Mouse (Mus musculus) thymus, adult 2 months (tissue): Measurements from ENCODE around the gene Scaf11. TPM values are rescaled to one million over a fixed set of nuclear protein-coding genes. Genes with fewer than 3 reads are reported as not detected.

Source experiments
- DNase-seq: peaks from one replicate; pipeline ENCODE4 v3.0.0; 2021
- H3K27ac ChIP-seq: fragments of 200-500 bp; 2 replicates; pipeline ENCODE4 v1.5.1; 2012; ENCODE audit warnings: low read length, control low read depth; ENCODE audit not compliant: control insufficient read depth, insufficient read depth
- H3K27me3 ChIP-seq: fragments of 200-500 bp; 2 replicates; pipeline ENCODE4 v1.6.1; 2012; ENCODE audit warnings: mild to moderate bottlenecking, low read length, moderate library complexity, mixed read lengths; ENCODE audit not compliant: control insufficient read depth, insufficient read depth
- H3K36me3 ChIP-seq: fragments of 200-500 bp; 2 replicates; pipeline ENCODE4 v1.6.1; 2012; ENCODE audit warnings: mild to moderate bottlenecking, low read length, moderate library complexity; ENCODE audit not compliant: control insufficient read depth, insufficient read depth
- H3K4me1 ChIP-seq: fragments of 200-500 bp; replicated peaks from 2 replicates; pipeline ENCODE4 v1.6.1; 2012; ENCODE audit warnings: low read length; ENCODE audit not compliant: control insufficient read depth, insufficient read depth
- H3K4me3 ChIP-seq: fragments of 200-500 bp; 2 replicates; pipeline ENCODE4 v1.5.1; 2012; ENCODE audit warnings: mild to moderate bottlenecking, low read length, control low read depth, moderate library complexity; ENCODE audit not compliant: control insufficient read depth, insufficient read depth
- CTCF ChIP-seq: fragments of 200-500 bp; IDR thresholded peaks from 2 replicates; pipeline ENCODE4 v1.5.1; 2012; ENCODE audit warnings: mild to moderate bottlenecking, control low read depth, low read length, moderate library complexity, borderline replicate concordance; ENCODE audit not compliant: control insufficient read depth, poor library complexity, insufficient read depth; ENCODE audit errors: extremely low read depth
- POLR2A ChIP-seq: fragments of 200-500 bp; IDR thresholded peaks from 2 replicates; pipeline ENCODE4 v1.6.1; 2012; ENCODE audit warnings: mild to moderate bottlenecking, low read length, control low read depth, moderate library complexity; ENCODE audit not compliant: control insufficient read depth, poor library complexity, insufficient read depth; ENCODE audit errors: extremely low read depth
- WGBS: fragments of 180-500 bp; shearing (Covaris S2); methylation state at CpG from one replicate; pipeline ENCODE4 v1.1.7; 2018; 5-methylcytosine and 5-hydroxymethylcytosine counted together
- polyA plus RNA-seq: library from polyadenylated mRNA; depleted of rRNA; stranded (reverse); fragments of >200 nt; gene quantifications from 2 replicates; pipeline ENCODE4 v1.2.3, GENCODE M21; 2012

Gene Scaf11
- polyA plus RNA-seq, 1 experiment = 32.4 TPM

DNA sequence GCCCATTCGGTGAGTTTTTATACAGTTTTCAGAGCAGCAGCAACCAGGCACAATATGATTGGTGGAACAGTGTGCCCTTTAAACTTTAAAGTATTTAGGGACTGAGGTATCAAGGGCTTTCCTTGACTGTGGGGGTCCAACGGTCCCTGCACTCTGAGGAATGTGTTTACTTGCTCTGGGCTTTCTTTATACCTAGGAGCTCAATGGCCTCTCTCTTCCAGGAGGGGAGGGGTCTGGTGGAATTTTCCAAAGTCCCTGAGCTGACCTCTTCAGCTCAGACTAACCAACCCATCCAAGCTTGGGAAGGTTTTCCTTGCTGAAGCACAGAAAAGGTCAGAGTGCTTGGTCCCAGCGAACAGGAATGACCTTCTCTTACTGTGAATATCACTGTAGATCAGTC lies 30.8 kb upstream of the Scaf11 start:
- no peaks in the 10 kb centered on the region for H3K27me3 ChIP-seq
- no peak overlapping the region for H3K27ac ChIP-seq
- H3K4me3 ChIP-seq = no peak overlapping the region
- 80% methylated on average over 3 of the region's 3 CpGs for WGBS
- TF ChIP-seq POLR2A = no peak
- TF ChIP-seq CTCF = no peak
- no peaks in the 10 kb centered on the region for H3K36me3 ChIP-seq
- H3K4me1 ChIP-seq = no peaks in the 10 kb centered on the region
- DNase-seq = no peak

DNA sequence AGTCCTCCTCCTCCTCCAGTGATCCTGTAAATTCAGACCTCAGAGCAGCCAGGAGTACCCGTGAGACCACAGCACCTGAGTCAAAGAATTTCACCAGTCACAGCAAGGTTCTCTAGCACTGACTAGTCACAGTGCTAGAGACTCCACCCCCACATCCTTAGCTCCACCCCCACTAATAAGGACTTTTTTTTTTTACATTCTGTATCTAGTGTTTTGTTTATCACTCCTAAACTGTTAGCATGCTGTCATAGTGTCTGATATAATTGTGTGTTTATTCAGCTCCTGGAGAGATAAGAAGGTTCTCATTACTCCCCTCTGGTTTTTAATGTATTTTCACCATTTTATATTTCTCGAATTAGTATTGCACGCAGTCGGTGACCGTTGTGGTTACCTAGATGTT lies 29.5 kb upstream of the Scaf11 start:
- 91% methylated on average over 5 of the region's 5 CpGs for WGBS
- Histone ChIP-seq H3K36me3 (no peaks in the 10 kb centered on the region), H3K4me1 (no peaks in the 10 kb centered on the region), H3K27me3 (no peaks in the 10 kb centered on the region), H3K27ac (no peak overlapping the region), H3K4me3 (no peak overlapping the region)
- no peak for TF ChIP-seq POLR2A
- no peak for DNase-seq

DNA sequence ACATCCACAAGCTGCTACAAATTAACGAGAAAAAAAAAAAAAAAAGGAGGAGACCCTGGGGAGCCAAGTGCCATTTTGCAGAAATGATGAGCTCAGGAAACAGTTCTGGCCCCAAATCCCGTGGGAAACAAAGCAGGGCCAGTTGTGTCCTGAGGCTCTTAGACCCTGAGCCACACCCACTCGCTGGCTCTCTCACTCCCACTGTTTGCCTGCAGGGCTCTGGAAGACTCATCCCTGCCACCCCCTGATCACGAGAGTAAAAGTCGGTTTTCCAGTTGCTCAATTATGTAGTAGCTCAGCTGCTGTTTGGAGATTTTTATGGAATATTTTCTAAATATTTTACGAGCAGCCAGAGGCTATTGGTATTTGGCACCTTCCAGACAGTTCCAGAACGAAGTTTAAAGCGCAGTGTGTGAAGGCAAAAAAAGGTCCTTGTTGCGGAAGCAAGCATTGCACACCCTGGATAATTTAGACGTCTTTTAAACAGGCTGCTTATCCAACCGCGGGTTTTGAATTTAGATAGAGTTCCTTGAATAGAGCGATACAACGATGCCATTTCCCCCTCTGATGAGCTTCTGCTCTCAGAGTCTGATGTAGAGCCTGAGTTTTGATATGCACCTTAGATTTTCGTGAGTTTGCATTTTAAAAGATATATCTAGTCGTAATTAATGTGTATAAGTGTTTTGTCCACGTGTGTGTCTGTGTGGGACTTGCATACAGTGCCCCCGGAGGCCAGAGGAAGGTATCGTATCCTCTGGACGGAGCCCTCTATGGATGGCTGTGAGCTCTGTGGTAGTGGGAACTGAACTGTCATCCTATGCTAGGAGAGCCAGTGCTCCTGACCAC lies 28.5 kb upstream of the Scaf11 start:
- DNase-seq = peak; percentile 37
- WGBS = 53% methylated on average over 20 of the region's 20 CpGs

DNA sequence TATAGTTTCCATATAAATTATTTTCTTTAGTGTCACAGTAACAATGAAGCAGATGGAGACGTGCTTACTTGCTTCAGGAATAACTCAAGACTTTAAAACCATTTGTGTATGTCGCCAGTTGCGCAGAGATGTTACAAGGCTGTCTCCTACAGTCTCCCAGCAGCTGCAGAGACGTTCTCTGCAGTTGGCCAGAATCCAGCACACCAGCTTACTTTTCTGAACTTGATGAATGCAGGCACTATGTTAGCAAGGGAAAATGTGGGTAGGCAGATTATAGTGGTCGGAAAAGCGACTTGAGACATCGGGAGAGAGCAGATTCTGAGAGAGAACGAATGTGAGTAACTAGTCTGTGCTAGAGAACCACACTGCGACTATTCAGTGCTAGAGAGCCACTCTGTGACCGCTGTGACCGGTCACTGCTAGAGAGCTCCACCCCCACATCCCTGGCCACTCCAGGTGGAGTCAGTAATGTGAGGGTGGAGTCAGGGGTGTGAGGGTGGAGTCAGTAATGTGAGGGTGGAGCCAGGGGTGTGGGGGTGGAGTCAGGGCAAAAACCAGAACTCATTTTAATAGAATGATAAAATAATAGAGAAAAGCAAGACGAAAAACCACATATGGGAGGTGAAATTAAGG lies 26.5 kb upstream of the Scaf11 start:
- TF ChIP-seq POLR2A (no peak), CTCF (no peak)
- Histone ChIP-seq H3K36me3 (no peaks in the 10 kb centered on the region), H3K27ac (no peak overlapping the region), H3K27me3 (no peaks in the 10 kb centered on the region), H3K4me3 (no peak overlapping the region), H3K4me1 (no peaks in the 10 kb centered on the region)
- DNase-seq = no peak
- 90% methylated on average over 12 of the region's 12 CpGs for WGBS

More for the DNA sequence above, 28.5 kb upstream of the Scaf11 start:
- no peaks in the 10 kb centered on the region for H3K27me3 ChIP-seq
- H3K4me1 ChIP-seq = no peaks in the 10 kb centered on the region
- no peak overlapping the region for H3K4me3 ChIP-seq
- no peaks in the 10 kb centered on the region for H3K36me3 ChIP-seq
- peak; percentile 15; the same call in 1 of the 2 replicates for TF ChIP-seq CTCF
- TF ChIP-seq POLR2A = no peak
- H3K27ac ChIP-seq = no peak overlapping the region

DNA sequence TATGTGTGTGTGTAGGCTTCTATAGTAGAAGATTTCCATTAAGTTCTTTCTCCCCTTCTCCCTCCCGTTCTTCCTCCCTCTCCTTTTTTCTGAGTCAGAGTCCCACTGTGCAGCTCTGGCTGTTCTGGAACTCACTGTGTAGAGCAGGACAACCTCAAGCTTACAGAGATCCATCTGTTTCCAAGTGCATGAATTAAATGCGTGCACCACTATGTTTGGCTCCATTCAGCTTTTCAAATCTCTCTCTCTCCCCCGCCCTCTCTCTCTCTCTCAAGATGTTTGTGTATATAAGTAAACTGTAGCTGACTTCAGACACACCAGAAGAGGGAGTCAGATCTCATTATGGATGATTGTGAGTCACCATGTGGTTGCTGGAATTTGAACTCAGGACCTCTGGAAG lies 20.2 kb upstream of the Scaf11 start:
- no peaks in the 10 kb centered on the region for H3K27me3 ChIP-seq
- no peaks in the 10 kb centered on the region for H3K4me1 ChIP-seq
- 92% methylated on average over 3 of the region's 3 CpGs for WGBS
- TF ChIP-seq CTCF (no peak), POLR2A (no peak)
- no peak for DNase-seq
- no peaks in the 10 kb centered on the region for H3K36me3 ChIP-seq
- H3K4me3 ChIP-seq = no peak overlapping the region
- no peak overlapping the region for H3K27ac ChIP-seq

DNA sequence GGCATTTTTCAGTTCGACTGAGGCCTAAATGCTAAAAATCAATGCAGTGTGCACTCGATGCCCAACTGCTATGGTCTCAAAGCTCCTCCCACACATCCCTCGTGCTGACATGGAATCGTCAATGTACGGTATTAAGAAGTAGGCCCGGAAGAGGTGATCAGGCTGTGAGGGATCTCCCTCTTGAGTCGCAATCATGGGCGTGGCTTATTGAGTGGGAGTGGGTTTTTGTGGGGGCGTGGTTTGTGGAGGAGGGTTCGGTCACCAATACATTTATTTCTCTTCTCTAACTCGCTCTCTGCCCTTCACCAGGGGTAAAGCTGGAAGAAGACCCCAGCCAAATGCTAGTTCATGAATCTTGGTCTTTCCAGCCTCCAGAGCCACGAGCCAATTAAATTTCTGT lies 17.4 kb upstream of the Scaf11 start:
- no peak overlapping the region for H3K27ac ChIP-seq
- 96% methylated on average over 12 of the region's 12 CpGs for WGBS
- H3K4me1 ChIP-seq = no peaks in the 10 kb centered on the region
- TF ChIP-seq CTCF (no peak), POLR2A (no peak)
- no peak for DNase-seq
- no peaks in the 10 kb centered on the region for H3K36me3 ChIP-seq
- H3K27me3 ChIP-seq = no peaks in the 10 kb centered on the region
- no peak overlapping the region for H3K4me3 ChIP-seq
